Mouse (Mus musculus) lung, postnatal 0 days (tissue): ENCODE results near the gene Tns4. TPM values are rescaled to one million over a fixed set of nuclear protein-coding genes. Genes with fewer than 3 reads are reported as not detected.

Source experiments
- ATAC-seq: fragments of 200-750 bp; cut with Nextera tagmentation; 2 replicates; pipeline ENCODE4 v1.8.0; 2017; ENCODE audit warnings: moderate library complexity
- DNase-seq: peaks from one replicate; pipeline ENCODE4 v3.0.0-alpha.2; 2016; ENCODE audit warnings: low spot score
- H3K27ac ChIP-seq: fragments of 300-500 bp; sonication (generic); 2 replicates; pipeline ENCODE4 v1.5.1; 2014; ENCODE audit warnings: antibody characterized with exemption, mild to moderate bottlenecking, low read length, mixed read lengths
- H3K27me3 ChIP-seq: fragments of 300-500 bp; sonication (generic); replicated peaks from 2 replicates; pipeline ENCODE4 v1.6.1; 2014; ENCODE audit warnings: low read length, mixed read lengths; ENCODE audit not compliant: insufficient read depth
- H3K36me3 ChIP-seq: fragments of 300-500 bp; sonication (generic); 2 replicates; pipeline ENCODE4 v1.6.1; 2014; ENCODE audit warnings: low read length, mixed read lengths; ENCODE audit not compliant: insufficient read depth
- H3K4me1 ChIP-seq: fragments of 300-500 bp; sonication (generic); 2 replicates; pipeline ENCODE4 v1.6.1; 2014; ENCODE audit warnings: antibody characterized with exemption, low read depth, low read length, mixed read lengths; ENCODE audit not compliant: insufficient read depth
- H3K4me2 ChIP-seq: fragments of 300-500 bp; sonication (generic); replicated peaks from 2 replicates; pipeline ENCODE4 v1.6.1; 2014; ENCODE audit warnings: low read depth, mild to moderate bottlenecking, low read length, moderate library complexity, mixed read lengths
- H3K4me3 ChIP-seq: fragments of 300-500 bp; sonication (generic); 2 replicates; pipeline ENCODE4 v1.5.1; 2014; ENCODE audit warnings: low read depth, low read length
- H3K9ac ChIP-seq: fragments of 300-500 bp; sonication (generic); replicated peaks from 2 replicates; pipeline ENCODE4 v1.6.1; 2014; ENCODE audit warnings: low read depth, mild to moderate bottlenecking
- H3K9me3 ChIP-seq: fragments of 300-500 bp; sonication (generic); 2 replicates; pipeline ENCODE4 v1.6.1; 2016; ENCODE audit warnings: low read length, mixed read lengths
- CTCF ChIP-seq: IDR thresholded peaks from 2 replicates; pipeline ENCODE4 v1.5.1; 2016; ENCODE audit warnings: antibody characterized with exemption, mild to moderate bottlenecking
- EP300 ChIP-seq: IDR thresholded peaks from 2 replicates; pipeline ENCODE4 v1.6.1; 2016; ENCODE audit warnings: antibody characterized with exemption, mild to moderate bottlenecking, control low read depth
- WGBS: fragments of 180-500 bp; shearing (Covaris S2); extraction: QIAGEN DNeasy Blood & Tissue Kit; methylation state at CpG from one replicate; pipeline ENCODE4 v1.1.7; 2014; 5-methylcytosine and 5-hydroxymethylcytosine counted together
- polyA plus RNA-seq: library from polyadenylated mRNA; unstranded; fragments of >200 nt; fragmentation: Nextera tagmentation; extraction: Ambion mirVana; gene quantifications from 2 replicates; pipeline ENCODE4 v1.2.1, GENCODE M21; 2015

Gene Tns4
- polyA plus RNA-seq, 1 experiment from 2014 or later = 0.24 TPM

DNA sequence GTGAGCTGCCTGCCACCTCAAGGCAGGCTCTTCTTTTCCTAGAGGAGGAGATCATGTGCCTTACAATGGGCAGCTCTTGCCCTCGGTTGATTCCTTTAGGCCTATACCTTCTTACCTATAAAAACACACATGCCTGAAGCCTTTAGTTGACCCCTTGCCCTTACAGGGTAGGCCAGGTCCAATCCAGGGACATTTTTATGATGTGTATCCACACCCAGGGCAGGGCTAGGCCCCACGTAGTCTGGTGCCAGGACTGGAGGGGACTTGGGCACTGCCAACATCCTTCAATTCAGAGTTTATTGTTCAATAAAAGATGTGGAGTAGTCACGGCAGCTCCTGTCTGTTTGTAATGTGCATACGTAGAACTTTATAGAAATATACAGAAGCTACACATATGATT is 7.3 kb upstream of the Tns4 start:
- ATAC-seq (no peak), DNase-seq (no peak)
- no peaks in the 10 kb centered on the region for H3K4me1 ChIP-seq
- no peaks in the 10 kb centered on the region for H3K9me3 ChIP-seq
- no peak overlapping the region for H3K9ac ChIP-seq
- no peak overlapping the region for H3K4me3 ChIP-seq
- H3K36me3 ChIP-seq = no peaks in the 10 kb centered on the region
- H3K27ac ChIP-seq = no peak overlapping the region
- no peaks in the 10 kb centered on the region for H3K27me3 ChIP-seq
- TF ChIP-seq CTCF (no peak), EP300 (no peak)
- 80% methylated on average over 4 of the region's 4 CpGs for WGBS
- no peak overlapping the region for H3K4me2 ChIP-seq

GRCm38 (mm10) chr11:99095759-99096158 is 6.7 kb upstream of the Tns4 start:
- Histone ChIP-seq H3K36me3 (no peaks in the 10 kb centered on the region), H3K4me2 (no peak overlapping the region), H3K27me3 (no peaks in the 10 kb centered on the region), H3K4me1 (no peaks in the 10 kb centered on the region), H3K27ac (no peak overlapping the region), H3K9ac (no peak overlapping the region), H3K4me3 (no peak overlapping the region), H3K9me3 (no peaks in the 10 kb centered on the region)
- ATAC-seq = no peak
- no peak for TF ChIP-seq EP300
- TF ChIP-seq CTCF = no peak
- 86% methylated on average over 4 of the region's 4 CpGs for WGBS
- DNase-seq = no peak

DNA sequence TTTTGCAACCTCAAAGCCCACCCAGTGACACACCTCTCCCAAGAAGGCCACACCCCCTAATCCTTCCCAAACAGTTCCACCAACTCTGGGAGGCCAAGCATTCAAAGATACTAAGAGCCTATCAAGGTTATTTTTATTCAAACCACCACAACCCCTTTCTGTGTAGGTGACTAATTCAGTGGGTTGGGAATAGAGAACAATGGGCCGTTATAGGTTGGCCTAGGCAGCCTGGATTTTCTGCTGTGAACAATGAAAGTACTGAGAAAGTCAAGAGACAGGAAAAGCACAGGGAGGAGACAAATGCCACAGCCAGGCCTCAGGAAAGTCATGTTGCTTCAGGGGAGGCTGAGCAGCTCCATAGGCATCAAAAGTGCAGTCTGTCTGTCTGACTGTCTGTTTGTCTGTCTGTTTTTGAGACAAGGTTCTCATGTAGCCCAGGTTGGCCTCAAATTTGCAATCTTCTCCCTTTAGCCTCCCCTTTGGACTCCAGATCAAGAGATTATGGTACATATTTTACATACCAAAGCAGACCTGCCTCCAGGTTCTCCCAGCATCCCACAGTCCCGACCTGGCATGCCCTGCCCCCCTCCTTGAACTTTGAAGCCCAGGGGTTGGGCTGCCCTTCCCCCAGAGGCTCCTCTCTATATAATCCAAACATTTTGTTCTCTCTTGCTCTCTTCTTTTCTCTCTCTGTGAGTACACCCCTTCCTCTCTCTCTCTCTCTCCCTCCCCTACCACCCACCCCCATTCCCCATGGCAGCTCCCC is 6.0 kb upstream of the Tns4 start:
- no peak for TF ChIP-seq EP300
- TF ChIP-seq CTCF = no peak
- H3K4me1 ChIP-seq = no peaks in the 10 kb centered on the region
- H3K4me3 ChIP-seq = no peak overlapping the region
- no peaks in the 10 kb centered on the region for H3K27me3 ChIP-seq
- no peak overlapping the region for H3K4me2 ChIP-seq
- 34% methylated on average over 2 of the region's 2 CpGs for WGBS
- H3K27ac ChIP-seq = no peak overlapping the region
- no peak overlapping the region for H3K9ac ChIP-seq
- ATAC-seq (no peak), DNase-seq (no peak)
- H3K9me3 ChIP-seq = no peaks in the 10 kb centered on the region
- no peaks in the 10 kb centered on the region for H3K36me3 ChIP-seq

DNA sequence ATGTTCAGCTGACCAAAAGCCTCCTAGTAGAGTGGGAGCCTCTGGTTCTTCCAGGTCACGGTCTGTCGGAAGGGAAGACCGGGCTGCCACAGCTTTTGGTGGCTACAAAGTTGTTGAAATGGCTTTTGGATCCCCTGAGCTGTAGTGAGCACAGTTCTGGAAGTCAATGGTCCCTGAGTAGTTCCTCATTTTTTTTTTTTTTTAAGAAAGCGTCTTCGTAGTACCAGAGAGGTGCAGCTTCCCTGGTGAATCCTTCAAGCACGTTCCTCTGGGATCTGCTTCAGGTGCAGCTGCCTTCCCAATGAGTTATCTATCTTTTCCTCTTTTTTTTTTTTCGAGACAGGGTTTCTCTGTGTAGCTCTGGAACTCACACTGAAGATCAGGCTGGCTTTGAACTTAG is 4.6 kb upstream of the Tns4 start:
- DNase-seq (no peak), ATAC-seq (no peak)
- TF ChIP-seq CTCF = no peak
- TF ChIP-seq EP300 = no peak
- Histone ChIP-seq H3K4me3 (no peak overlapping the region), H3K4me1 (no peaks in the 10 kb centered on the region), H3K36me3 (no peaks in the 10 kb centered on the region), H3K27me3 (no peaks in the 10 kb centered on the region), H3K4me2 (no peak overlapping the region), H3K9me3 (no peaks in the 10 kb centered on the region), H3K27ac (no peak overlapping the region), H3K9ac (no peak overlapping the region)
- WGBS = 81% methylated on average over 7 of the region's 7 CpGs

- no peaks in the 10 kb centered on the region for H3K27me3 ChIP-seq
- WGBS = 59% methylated on average over 2 of the region's 2 CpGs
- no peaks in the 10 kb centered on the region for H3K4me1 ChIP-seq
- H3K9me3 ChIP-seq = no peaks in the 10 kb centered on the region
- no peak overlapping the region for H3K9ac ChIP-seq
- H3K27ac ChIP-seq = no peak overlapping the region
- no peaks in the 10 kb centered on the region for H3K36me3 ChIP-seq
- TF ChIP-seq CTCF (no peak), EP300 (no peak)
- no peak overlapping the region for H3K4me3 ChIP-seq
- no peak overlapping the region for H3K4me2 ChIP-seq
- DNase-seq (no peak), ATAC-seq (no peak)
Observed at GRCm38 (mm10) chr11:99091666-99092065, 2.6 kb upstream of the Tns4 start.

- WGBS = 85% methylated on average over 8 of the region's 8 CpGs
Observed at GRCm38 (mm10) chr11:99090391-99090790, 1.3 kb upstream of the Tns4 start.

DNA sequence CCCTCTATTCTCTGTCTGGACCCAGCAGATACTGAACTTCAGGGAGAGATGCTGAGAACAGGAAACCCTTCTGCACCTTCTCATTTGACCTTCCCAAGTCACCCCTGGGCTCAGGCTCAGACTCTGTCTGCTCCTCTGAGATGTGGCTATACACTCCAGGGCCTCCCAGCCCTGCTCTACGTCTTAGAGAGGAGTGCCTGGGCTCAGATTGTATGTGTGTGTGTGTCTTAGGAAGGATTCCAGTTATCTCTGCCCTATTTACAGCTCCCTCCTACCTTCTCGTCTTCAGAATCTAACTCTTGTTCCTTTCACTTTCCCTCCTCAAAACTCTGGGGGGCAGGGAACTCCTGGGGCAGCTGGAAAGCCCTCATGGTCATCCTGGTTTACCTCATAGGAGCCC is 620 bp downstream of the Tns4 start:
- Histone ChIP-seq H3K4me3 (no peak overlapping the region), H3K9me3 (no peaks in the 10 kb centered on the region), H3K9ac (no peak overlapping the region), H3K36me3 (no peaks in the 10 kb centered on the region), H3K4me2 (no peak overlapping the region), H3K4me1 (no peaks in the 10 kb centered on the region), H3K27ac (no peak overlapping the region), H3K27me3 (no peaks in the 10 kb centered on the region)
- DNase-seq (no peak), ATAC-seq (no peak)
- TF ChIP-seq CTCF = no peak
- TF ChIP-seq EP300 = no peak
- WGBS = 52% methylated on average over 2 of the region's 2 CpGs

More at GRCm38 (mm10) chr11:99090391-99090790, 1.3 kb upstream of the Tns4 start:
- H3K27me3 ChIP-seq = no peaks in the 10 kb centered on the region
- H3K36me3 ChIP-seq = no peaks in the 10 kb centered on the region
- no peaks in the 10 kb centered on the region for H3K9me3 ChIP-seq
- ATAC-seq (no peak), DNase-seq (no peak)
- no peak overlapping the region for H3K27ac ChIP-seq
- H3K4me2 ChIP-seq = no peak overlapping the region
- H3K4me1 ChIP-seq = no peaks in the 10 kb centered on the region
- no peak overlapping the region for H3K9ac ChIP-seq
- TF ChIP-seq CTCF (no peak), EP300 (no peak)
- no peak overlapping the region for H3K4me3 ChIP-seq
